Mouse (Mus musculus): Measurements from ENCODE around the gene Gm10309.

DNA sequence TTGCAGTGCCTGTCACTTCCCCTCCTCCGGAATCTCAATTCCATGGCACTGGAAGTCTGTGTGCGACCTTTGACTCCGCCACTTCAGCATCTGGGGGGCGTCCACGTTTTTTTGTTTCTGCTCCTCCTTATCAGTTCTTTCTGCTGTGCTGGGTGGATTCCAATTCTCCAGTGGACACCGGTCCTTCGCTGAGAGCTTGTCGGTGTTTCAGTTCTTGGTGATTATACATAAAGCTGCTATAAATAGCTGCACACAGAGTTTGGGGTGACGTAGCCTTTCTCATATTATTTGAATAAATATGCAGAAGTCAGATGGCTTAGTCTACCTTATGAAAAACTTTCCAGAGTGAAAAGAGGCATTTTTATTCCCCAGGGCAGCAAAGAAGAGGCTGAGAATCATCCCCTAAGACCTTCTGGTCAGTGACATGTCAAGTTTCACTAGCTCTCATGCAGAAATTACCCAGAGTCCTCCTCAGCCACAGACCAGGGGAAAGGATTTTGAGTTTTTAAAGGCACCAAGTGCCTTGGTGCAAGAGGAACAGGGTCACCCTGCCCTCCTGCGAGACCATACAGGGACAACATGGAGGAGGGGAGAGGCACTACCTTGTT is 37.6 kb downstream of the Gm10309 start:
- TF ChIP-seq USF2 (conservative IDR thresholded peaks at IDR 0.05; ENCODE audit: low read depth, low read length) (no peak), CTCF (conservative IDR thresholded peaks at IDR 0.05 in 1 of 2, IDR thresholded peaks at IDR 0.05 in 1 of 2; ENCODE audit: low read depth in 2 of 2, low read length in 2 of 2) (no peak), ZKSCAN1 (IDR thresholded peaks at IDR 0.05; ENCODE audit: borderline replicate concordance, low read depth, low read length) (no peak), ETS1 (conservative IDR thresholded peaks at IDR 0.05; ENCODE audit: low read depth, low read length) (peak; percentile 95), EP300 (IDR thresholded peaks at IDR 0.05; ENCODE audit: low read length) (peak; percentile 96), USF1 (IDR thresholded peaks at IDR 0.05; ENCODE audit: low read depth, low read length) (no peak)
